Mouse (Mus musculus) kidney, postnatal 0 days (tissue): ENCODE measurements at regions not wholly inside any gene's neighbourhood (a gene's known extent, or its start where the extent isn't known, plus 50 kb on each side); places are given as distances from the start of the nearest gene placed in this dataset.
A peak's percentile ranks its signal among the peaks of the same experiment; 100 is the strongest.

ENCODE experiments used
- ATAC-seq: fragments of 200-750 bp; cut with Nextera tagmentation; replicated peaks from 2 replicates; pipeline ENCODE4 v1.8.0; 2017; ENCODE audit warnings: low read depth, moderate number of reproducible peaks, moderate TSS enrichment, moderate library complexity; ENCODE audit not compliant: low FRiP score
- DNase-seq: peaks from one replicate; pipeline ENCODE4 v3.0.0-alpha.2; 2016; ENCODE audit warnings: low spot score
- H3K27ac ChIP-seq: fragments of 300-500 bp; sonication (generic); 2 replicates; pipeline ENCODE4 v1.5.1; 2014; ENCODE audit warnings: mild to moderate bottlenecking
- H3K27me3 ChIP-seq: fragments of 300-500 bp; sonication (generic); 2 replicates; pipeline ENCODE4 v1.6.1; 2014; ENCODE audit warnings: low read length, mixed read lengths; ENCODE audit not compliant: insufficient read depth
- H3K36me3 ChIP-seq: fragments of 300-500 bp; sonication (generic); 2 replicates; pipeline ENCODE4 v1.6.1; 2014; ENCODE audit warnings: low read length, mixed read lengths; ENCODE audit not compliant: insufficient read depth
- H3K4me1 ChIP-seq: fragments of 300-500 bp; sonication (generic); replicated peaks from 2 replicates; pipeline ENCODE4 v1.6.1; 2014; ENCODE audit warnings: antibody characterized with exemption, low read length, mixed read lengths; ENCODE audit not compliant: insufficient read depth
- H3K4me2 ChIP-seq: fragments of 300-500 bp; sonication (generic); 2 replicates; pipeline ENCODE4 v1.6.1; 2014; ENCODE audit warnings: mild to moderate bottlenecking, low read length, moderate library complexity, mixed read lengths
- H3K4me3 ChIP-seq: fragments of 300-500 bp; sonication (generic); replicated peaks from 2 replicates; pipeline ENCODE4 v1.5.1; 2014; ENCODE audit warnings: low read depth, low read length
- H3K9ac ChIP-seq: fragments of 300-500 bp; sonication (generic); 2 replicates; pipeline ENCODE4 v1.6.1; 2014; ENCODE audit warnings: low read depth, low read length
- H3K9me3 ChIP-seq: fragments of 300-500 bp; sonication (generic); replicated peaks from 2 replicates; pipeline ENCODE4 v1.6.1; 2016; ENCODE audit warnings: low read length, inconsistent platforms, mixed read lengths
- CTCF ChIP-seq: IDR thresholded peaks from 2 replicates; pipeline ENCODE4 v1.5.1; 2016; ENCODE audit warnings: antibody characterized with exemption, low read depth, mild to moderate bottlenecking, moderate library complexity
- WGBS: fragments of 180-500 bp; shearing (Covaris S2); extraction: QIAGEN DNeasy Blood & Tissue Kit; methylation state at CpG from one replicate; pipeline ENCODE4 v1.1.7; 2014; 5-methylcytosine and 5-hydroxymethylcytosine counted together

- ATAC-seq: no peak
- 80% methylated on average over 8 of the region's 8 CpGs for WGBS
- DNase-seq: no peak
Observed at GRCm38 (mm10) chr12:70653971-70654370, 171.3 kb upstream of the Frmd6 start.

GRCm38 (mm10) chr12:70654546-70654945, 170.8 kb upstream of the Frmd6 start:
- Histone ChIP-seq H3K9me3 (no peaks in the 10 kb centered on the region), H3K27ac (no peak overlapping the region), H3K4me1 (no peaks in the 10 kb centered on the region), H3K36me3 (no peaks in the 10 kb centered on the region), H3K9ac (no peak overlapping the region), H3K4me3 (no peak overlapping the region), H3K4me2 (no peak overlapping the region), H3K27me3 (no peaks in the 10 kb centered on the region)
- DNase-seq (no peak), ATAC-seq (no peak)
- 66% methylated on average over 3 of the region's 3 CpGs for WGBS
- TF ChIP-seq CTCF: no peak

More at GRCm38 (mm10) chr12:70653971-70654370, 171.3 kb upstream of the Frmd6 start:
- Histone ChIP-seq H3K27ac (no peak overlapping the region), H3K4me2 (no peak overlapping the region), H3K9ac (no peak overlapping the region), H3K9me3 (no peaks in the 10 kb centered on the region), H3K27me3 (no peaks in the 10 kb centered on the region), H3K36me3 (no peaks in the 10 kb centered on the region), H3K4me3 (no peak overlapping the region), H3K4me1 (no peaks in the 10 kb centered on the region)
- TF ChIP-seq CTCF: no peak

GRCm38 (mm10) chr12:70655411-70655811, 169.9 kb upstream of the Frmd6 start:
- H3K27me3 ChIP-seq: no peaks in the 10 kb centered on the region
- no peak for DNase-seq
- H3K36me3 ChIP-seq: no peaks in the 10 kb centered on the region
- 85% methylated on average over 2 of the region's 2 CpGs for WGBS
- no peak overlapping the region for H3K4me2 ChIP-seq
- no peak overlapping the region for H3K9ac ChIP-seq
- H3K4me1 ChIP-seq: no peaks in the 10 kb centered on the region
- H3K4me3 ChIP-seq: no peak overlapping the region
- no peak for TF ChIP-seq CTCF
- no peaks in the 10 kb centered on the region for H3K9me3 ChIP-seq
- ATAC-seq: no peak
- no peak overlapping the region for H3K27ac ChIP-seq

GRCm38 (mm10) chr12:70655900-70656544, 169.3 kb upstream of the Frmd6 start:
- TF ChIP-seq CTCF: no peak

GRCm38 (mm10) chr12:70656805-70657492, 168.4 kb upstream of the Frmd6 start:
- Histone ChIP-seq H3K9ac (no peak overlapping the region), H3K36me3 (no peaks in the 10 kb centered on the region), H3K27ac (no peak overlapping the region), H3K27me3 (no peaks in the 10 kb centered on the region), H3K4me1 (no peaks in the 10 kb centered on the region), H3K4me3 (no peak overlapping the region), H3K4me2 (no peak overlapping the region), H3K9me3 (no peaks in the 10 kb centered on the region)
- ATAC-seq: no peak
- 45% methylated on average over 7 of the region's 7 CpGs for whole genome bisulfite sequencing
- TF ChIP-seq CTCF: no peak
- peak; percentile 13 for DNase-seq

More at GRCm38 (mm10) chr12:70655900-70656544, 169.3 kb upstream of the Frmd6 start:
- Histone ChIP-seq H3K27ac (no peak overlapping the region), H3K9me3 (no peaks in the 10 kb centered on the region), H3K4me2 (no peak overlapping the region), H3K27me3 (no peaks in the 10 kb centered on the region), H3K4me3 (no peak overlapping the region), H3K4me1 (no peaks in the 10 kb centered on the region), H3K36me3 (no peaks in the 10 kb centered on the region), H3K9ac (no peak overlapping the region)
- no peak for ATAC-seq
- WGBS: 69% methylated on average over 8 of the region's 8 CpGs
- DNase-seq: no peak

- Histone ChIP-seq H3K9me3 (no peaks in the 10 kb centered on the region), H3K36me3 (no peaks in the 10 kb centered on the region), H3K9ac (no peak overlapping the region), H3K27ac (no peak overlapping the region), H3K4me3 (no peak overlapping the region), H3K4me1 (no peaks in the 10 kb centered on the region), H3K27me3 (no peaks in the 10 kb centered on the region), H3K4me2 (no peak overlapping the region)
- ATAC-seq (no peak), DNase-seq (no peak)
- TF ChIP-seq CTCF: no peak
- 81% methylated on average over 3 of the region's 3 CpGs for WGBS
Observed at GRCm38 (mm10) chr12:70657493-70657810, 167.9 kb upstream of the Frmd6 start.
